21 mouse cellular contexts compared by ENCODE assay signal in genomic region chr3:122457723-122458122, GRCm38 (mm10).
A peak's percentile ranks its signal among the peaks of the same experiment; 100 is the strongest.
DNase-seq lines count a peak whose midpoint lies in the region; ATAC-seq and TF ChIP-seq lines count a peak whose summit lies in the region.
"Had no signal": no experiment of that assay in that cellular context is flagged by ENCODE, and none has a peak within 500 bp of the region (broad histone marks: within the 10 kb centered on the region; RNA-seq: fewer than 3 reads in every experiment).

No protein-coding gene starts in this region.

- no peak for DNase-seq in kidney, postnatal 0 days (ENCODE audit: low spot score)
- DNase-seq in kidney, postnatal 14 days: no peak
- no peak for DNase-seq in midbrain, embryonic 10.5 days (ENCODE audit: low spot score)
- DNase-seq in midbrain, embryonic 14.5 days: no peak
- peak; percentile 41 for DNase-seq in ES-CJ7 (ENCODE audit: low read depth, low spot score)
- no peak for DNase-seq in left cerebral cortex, postnatal 36 days (ENCODE audit: low spot score in 2 of 2)
- DNase-seq in gastrocnemius, adult 18-20 months (ENCODE audit: low spot score): no peak
- DNase-seq: adrenal gland, postnatal 10 days; cerebellum, adult 8-10 months; cerebellum, postnatal 25 days; kidney, adult 8-10 months; kidney, postnatal 25 days; liver; retina, postnatal 1 day; right cerebral cortex, postnatal 14 days; thymus, postnatal 4 days had no signal

- H3K9ac ChIP-seq in kidney, postnatal 0 days (ENCODE audit: low read depth, low read length): no peak overlapping the region
- H3K9ac ChIP-seq in midbrain, embryonic 14.5 days (replicated peaks; ENCODE audit: low read length): no peak overlapping the region
- H3K9ac ChIP-seq: hindbrain, embryonic 12.5 days; midbrain, embryonic 13.5 days; neural tube, embryonic 15.5 days had no signal

- H3K9me3 ChIP-seq in kidney, postnatal 0 days (replicated peaks; ENCODE audit: low read length): no peaks in the 10 kb centered on the region
- H3K9me3 ChIP-seq in midbrain, embryonic 10.5 days (replicated peaks): no peaks in the 10 kb centered on the region
- H3K9me3 ChIP-seq in midbrain, embryonic 14.5 days (ENCODE audit: control insufficient read depth, low read length): no peaks in the 10 kb centered on the region
- H3K9me3 ChIP-seq: hindbrain, embryonic 12.5 days; midbrain, embryonic 13.5 days; neural tube, embryonic 15.5 days had no signal

- H3K36me3 ChIP-seq in kidney, postnatal 0 days (ENCODE audit: insufficient read depth, low read length): no peaks in the 10 kb centered on the region
- H3K36me3 ChIP-seq in midbrain, embryonic 10.5 days: peaks cover 17% of the 10 kb centered on the region
- H3K36me3 ChIP-seq in midbrain, embryonic 14.5 days (ENCODE audit: control insufficient read depth, insufficient read depth, low read length): no peaks in the 10 kb centered on the region
- H3K36me3 ChIP-seq: hindbrain, embryonic 12.5 days; neural tube, embryonic 15.5 days had no signal

- H3K27me3 ChIP-seq in kidney, postnatal 0 days (ENCODE audit: insufficient read depth, low read length): no peaks in the 10 kb centered on the region
- no peaks in the 10 kb centered on the region for H3K27me3 ChIP-seq in midbrain, embryonic 10.5 days (ENCODE audit: low read depth, poor library complexity, severe bottlenecking)
- no peaks in the 10 kb centered on the region for H3K27me3 ChIP-seq in midbrain, embryonic 14.5 days (ENCODE audit: control insufficient read depth, insufficient read depth, low read length)
- H3K27me3 ChIP-seq: hindbrain, embryonic 12.5 days; midbrain, embryonic 13.5 days; neural tube, embryonic 15.5 days had no signal

- WGBS in kidney, postnatal 0 days: 70% methylated on average over 1 of the region's 1 CpGs
- 27% methylated on average over 1 of the region's 1 CpGs for WGBS in midbrain, embryonic 10.5 days
- WGBS in midbrain, embryonic 14.5 days: 30% methylated on average over 1 of the region's 1 CpGs

- intact Hi-C loops in left cerebral cortex, postnatal 36 days (cut with DNase I): no loop called here

- H3K4me1 ChIP-seq in kidney, postnatal 0 days (replicated peaks; ENCODE audit: insufficient read depth, low read length): 0 out of 2 replicates have a peak, but pooled peaks cover 2% of the 10 kb centered on the region
- H3K4me1 ChIP-seq in midbrain, embryonic 10.5 days: peaks cover 68% of the 10 kb centered on the region
- H3K4me1 ChIP-seq in midbrain, embryonic 14.5 days (ENCODE audit: control insufficient read depth, insufficient read depth, low read length): peaks cover 26% of the 10 kb centered on the region

- H3K27ac ChIP-seq in kidney, postnatal 0 days: 0 out of 2 replicates have a peak overlapping the region, but pooled peaks have one; percentile 19
- peak overlapping the region; percentile 69 for H3K27ac ChIP-seq in midbrain, embryonic 10.5 days (replicated peaks)
- H3K27ac ChIP-seq in midbrain, embryonic 14.5 days (replicated peaks; ENCODE audit: low read depth, low read length): no peak overlapping the region
- H3K27ac ChIP-seq: hindbrain, embryonic 12.5 days; midbrain, embryonic 13.5 days; neural tube, embryonic 15.5 days had no signal

- no peak for ATAC-seq in kidney, postnatal 0 days (replicated peaks; ENCODE audit: low FRiP score, low read depth)
- no peak for ATAC-seq in midbrain, embryonic 14.5 days (ENCODE audit: low FRiP score, low TSS enrichment)
- ATAC-seq: forebrain, embryonic 14.5 days; intestine, embryonic 16.5 days; midbrain, embryonic 13.5 days had no signal

- TF ChIP-seq CTCF in kidney, postnatal 0 days (IDR thresholded peaks at IDR 0.05; ENCODE audit: low read depth): no peak

- no peak overlapping the region for H3K4me2 ChIP-seq in kidney, postnatal 0 days (ENCODE audit: low read length)
- no peak overlapping the region for H3K4me2 ChIP-seq in midbrain, embryonic 14.5 days (ENCODE audit: low read length)
- H3K4me2 ChIP-seq: hindbrain, embryonic 12.5 days; midbrain, embryonic 13.5 days; neural tube, embryonic 15.5 days had no signal

- H3K4me3 ChIP-seq in kidney, postnatal 0 days (replicated peaks; ENCODE audit: low read depth, low read length): no peak overlapping the region
- no peak overlapping the region for H3K4me3 ChIP-seq in midbrain, embryonic 10.5 days
- H3K4me3 ChIP-seq in midbrain, embryonic 14.5 days (replicated peaks; ENCODE audit: low read depth, low read length): no peak overlapping the region
- H3K4me3 ChIP-seq: hindbrain, embryonic 12.5 days; midbrain, embryonic 13.5 days; neural tube, embryonic 15.5 days had no signal
